8 mouse cellular contexts compared by ENCODE assay signal in genomic region chr7:142533059-142533855, GRCm38 (mm10). TPM values are rescaled to one million over a fixed set of nuclear protein-coding genes. Genes with fewer than 3 reads are reported as not detected.
DNase-seq lines count a peak whose midpoint lies in the region; ATAC-seq lines count a peak whose summit lies in the region.

No protein-coding gene starts in this region.

- peak overlapping the region; percentile 68 for H3K4me2 ChIP-seq in hindbrain, embryonic 16.5 days (ENCODE audit: low read length)

- H3K4me1 ChIP-seq in hindbrain, embryonic 16.5 days (ENCODE audit: control insufficient read depth, insufficient read depth, low read depth, low read length) = peaks cover 16% of the 10 kb centered on the region

- H3K4me3 ChIP-seq in hindbrain, embryonic 16.5 days (ENCODE audit: low read length) = peak overlapping the region; percentile 87

- H3K27ac ChIP-seq in hindbrain, embryonic 16.5 days (ENCODE audit: low read depth, low read length) = peak overlapping the region; percentile 83

- peak overlapping the region; percentile 87 for H3K9ac ChIP-seq in hindbrain, embryonic 16.5 days (ENCODE audit: low read depth, low read length)

- H3K9me3 ChIP-seq in hindbrain, embryonic 16.5 days (ENCODE audit: control insufficient read depth, low read length) = no peaks in the 10 kb centered on the region

- no peaks in the 10 kb centered on the region for H3K27me3 ChIP-seq in hindbrain, embryonic 16.5 days (replicated peaks; ENCODE audit: control insufficient read depth, insufficient read depth, low read length)

- no peaks in the 10 kb centered on the region; the same call in 1 of the 2 replicates for H3K36me3 ChIP-seq in hindbrain, embryonic 16.5 days (ENCODE audit: control insufficient read depth, insufficient read depth, low read length)

- ATAC-seq in hindbrain, embryonic 16.5 days = peak; percentile 91

- WGBS in hindbrain, embryonic 16.5 days = 2% methylated on average over 37 of the region's 44 CpGs

- peak; percentile 52 for DNase-seq in WW6 (ENCODE audit: low read depth, low spot score)
- DNase-seq in cerebellum, postnatal 36 days = peak; percentile 90 to 92
- DNase-seq in gastrocnemius, adult 18-20 months (ENCODE audit: low spot score) = peak; percentile 85
- peak; percentile 88 to 90 for DNase-seq in left cerebral cortex, adult 18-20 months (ENCODE audit: low spot score in 2 of 2)
- peak; percentile 92 for DNase-seq in lung, postnatal 4 days
- peak; percentile 95 for DNase-seq in retina, postnatal 1 day
- peak; percentile 95 for DNase-seq in thymus, postnatal 4 days

RNA-seq across cellular contexts. Expression of gene Mrpl23, which starts 0.8 kb away (rescaled TPM):
- 1 to 10 TPM; 1.7 to 1.9 TPM for total RNA-seq in gastrocnemius, adult 18-20 months (2021)
- polyA plus RNA-seq in hindbrain, embryonic 16.5 days (2015; fragmentation: Nextera tagmentation; extraction: Ambion mirVana) = 22.3 and 26.2 TPM in 2 replicates
- 1 to 10 TPM; 3.1 to 5.9 TPM for total RNA-seq in left cerebral cortex, adult 18-20 months (2021)

RNA-seq across cellular contexts. Expression of gene Tnnt3, which starts 34.6 kb away (rescaled TPM):
- over 10,000 TPM; 35,269 to 35,976 TPM for total RNA-seq in gastrocnemius, adult 18-20 months (2021)
- polyA plus RNA-seq in hindbrain, embryonic 16.5 days (2015; fragmentation: Nextera tagmentation; extraction: Ambion mirVana) = 3.1 and 25.7 TPM in 2 replicates
- not detected for total RNA-seq in left cerebral cortex, adult 18-20 months (2021)

Comparison
In these comparisons a context has a peak if more than half of its experiments do, and no peak if none do; other contexts are left out.
1. Peak in every context shown above with its lines: DNase-seq, ATAC-seq, H3K4me3 ChIP-seq and H3K27ac ChIP-seq.
2. RNA of gene Tnnt3, which starts 34.6 kb away (total RNA-seq): 35,269 to 35,976 TPM in gastrocnemius, adult 18-20 months; not detected in left cerebral cortex, adult 18-20 months; every median in the first group is over 1,000 times any median in the second.